Mouse (Mus musculus) retina, adult 2 months (tissue): ENCODE measurements at regions not wholly inside any gene's neighbourhood (a gene's known extent, or its start where the extent isn't known, plus 50 kb on each side); places are given as distances from the start of the nearest gene placed in this dataset.

Experiments used
- DNase-seq: peaks from one replicate; pipeline ENCODE4 v3.0.0-alpha.2; 2012; ENCODE audit warnings: low read depth, low spot score

DNA sequence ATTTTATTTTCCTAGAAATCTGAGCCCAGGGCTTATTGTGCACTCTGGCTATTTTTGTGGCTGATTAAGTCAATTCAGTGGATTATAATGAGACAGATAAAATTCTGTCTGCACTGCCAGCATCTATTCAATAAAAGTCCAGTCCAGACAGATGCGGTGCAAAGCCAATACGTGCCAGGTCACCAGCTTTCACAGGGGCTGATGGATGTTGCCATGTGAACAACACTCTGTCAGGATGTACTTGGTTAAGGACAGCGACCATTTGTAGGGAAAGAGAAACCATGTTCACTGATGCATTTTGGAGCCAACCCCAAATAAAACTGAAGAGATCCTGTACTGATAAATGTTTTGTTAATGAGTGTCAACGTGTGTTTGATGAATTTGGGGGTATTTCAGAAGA, 285.0 kb upstream of the Gnpda2 start:
- DNase-seq: peak; percentile 6

DNA sequence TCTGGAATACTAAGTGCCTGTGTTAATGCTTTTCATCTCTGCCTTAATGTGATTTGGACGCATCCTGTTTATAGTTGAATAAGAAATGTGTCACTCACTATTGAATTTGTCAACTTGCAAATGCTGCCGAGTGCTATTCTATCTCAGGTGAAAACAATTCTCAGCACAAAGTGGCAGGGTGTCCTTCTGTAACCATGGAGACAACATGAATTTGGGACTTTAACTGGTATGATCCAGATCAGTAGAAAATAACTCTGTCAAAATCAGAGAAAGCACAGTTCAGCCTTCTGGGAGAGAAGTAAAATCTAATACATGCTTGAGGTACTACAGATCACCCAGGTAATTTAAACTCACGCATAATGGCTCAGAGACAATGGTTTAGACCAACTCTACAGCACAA, 270.9 kb upstream of the Gnpda2 start:
- DNase-seq: no peak

DNA sequence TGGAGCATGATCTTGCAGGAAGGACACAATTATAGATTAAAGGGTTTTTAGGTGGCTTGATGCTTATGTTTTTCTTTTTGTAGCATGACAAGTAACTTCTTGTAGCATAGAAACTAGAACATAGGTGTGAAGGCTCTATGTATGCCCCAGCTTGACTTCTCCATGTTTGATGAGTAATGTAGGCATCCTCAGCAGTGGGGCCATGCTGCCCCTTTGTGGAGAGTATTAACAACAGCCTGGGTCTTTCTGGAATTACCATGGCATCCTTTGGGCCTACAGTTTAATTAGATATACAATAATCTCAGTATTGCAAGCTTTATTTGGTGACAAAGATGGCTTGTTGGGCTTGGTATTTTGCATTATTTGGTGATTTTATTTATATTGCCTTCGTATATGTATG, 252.7 kb upstream of the Gnpda2 start:
- DNase-seq: no peak

DNA sequence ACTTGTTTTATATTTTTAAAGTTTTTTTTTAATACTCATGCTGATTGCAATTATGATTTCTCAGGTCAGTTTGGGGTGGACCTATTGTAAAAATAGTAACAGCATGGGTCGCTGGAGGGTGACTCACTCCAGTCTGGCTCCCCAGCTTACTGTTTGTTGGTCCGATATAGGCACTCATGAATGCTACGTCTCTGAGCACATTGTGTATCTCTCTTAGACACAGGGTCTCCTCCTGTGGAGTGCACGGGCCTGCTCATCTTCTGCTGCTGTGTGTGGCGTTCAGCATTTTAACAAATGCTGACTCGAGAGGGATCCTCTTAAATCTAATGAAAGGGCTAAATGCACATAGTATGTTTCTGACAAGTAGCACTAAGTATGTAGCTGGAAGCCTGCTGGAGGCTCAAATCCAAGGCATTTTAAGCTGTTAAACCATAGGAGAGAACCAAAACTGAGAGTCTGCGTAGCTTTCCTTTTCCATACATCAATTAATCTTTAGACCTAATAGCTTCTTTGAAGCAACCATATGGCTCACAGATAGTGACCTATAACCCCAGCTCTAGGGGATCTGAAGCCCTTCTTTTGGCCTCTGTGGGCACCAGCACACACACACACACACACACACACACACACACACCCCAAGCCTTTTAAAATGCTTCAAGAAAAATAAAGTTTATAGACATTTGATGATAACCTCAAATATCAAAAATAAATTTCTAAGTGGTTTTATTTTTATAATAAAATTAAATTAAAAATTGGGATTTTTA, 246.0 kb upstream of the Gnpda2 start:
- DNase-seq: no peak

DNA sequence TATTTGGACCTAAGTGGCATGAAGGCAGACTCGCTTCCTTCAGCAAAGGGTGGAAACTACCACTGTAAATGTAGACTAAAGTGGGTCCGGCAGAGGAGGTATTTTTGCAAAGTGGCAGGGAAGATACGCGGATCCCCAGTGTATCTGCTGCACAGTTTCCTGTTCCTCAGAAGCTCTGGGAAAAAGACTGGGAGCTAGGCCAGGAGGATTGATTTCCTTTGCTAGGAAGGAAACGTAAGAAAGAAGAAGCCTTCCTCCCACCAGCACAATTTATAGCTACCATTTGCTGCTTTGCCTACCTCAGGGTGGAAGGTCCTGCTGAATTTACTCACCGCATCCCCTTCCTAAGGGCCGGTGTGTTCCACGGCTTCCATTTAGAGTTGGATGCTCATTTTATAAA, 244.2 kb upstream of the Gnpda2 start:
- DNase-seq: no peak

DNA sequence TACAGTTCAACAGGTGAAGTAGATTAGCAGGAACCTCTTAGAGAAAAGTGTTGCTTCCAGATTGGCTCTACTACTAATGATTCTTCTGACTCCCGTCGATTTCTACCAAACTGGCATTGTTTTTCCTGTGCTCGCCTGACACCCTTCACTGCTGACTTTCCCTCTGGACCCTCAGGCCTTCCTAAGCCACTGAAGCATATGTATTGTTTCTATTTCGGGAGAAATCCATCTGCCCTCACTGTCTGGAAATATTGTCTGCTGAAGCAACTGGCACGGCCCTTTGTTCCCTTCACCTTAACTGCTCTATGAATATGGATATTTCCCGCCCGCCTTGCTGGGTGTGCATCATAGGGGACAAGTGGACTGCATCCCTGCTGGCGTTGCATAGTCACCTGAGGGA, 243.0 kb upstream of the Gnpda2 start:
- DNase-seq: peak; percentile 4

DNA sequence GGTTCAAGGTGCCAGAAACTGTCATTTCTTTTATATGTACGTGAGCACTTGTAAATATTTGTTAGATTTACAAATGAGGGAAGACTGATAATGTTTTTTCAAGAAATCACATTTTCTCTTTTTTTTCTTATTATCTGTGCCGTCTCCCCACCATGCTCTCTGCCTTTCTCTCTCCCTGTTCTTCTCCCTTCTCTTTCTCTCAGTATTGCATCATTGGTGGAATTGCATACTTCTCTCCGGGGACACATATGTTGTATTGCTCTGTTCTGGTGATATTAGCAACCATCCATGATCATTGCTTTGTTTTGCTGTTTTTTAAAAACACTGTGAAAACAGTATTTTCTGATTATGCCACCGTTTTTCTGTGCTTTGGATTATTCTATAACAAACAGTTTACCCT, 225.6 kb upstream of the Gnpda2 start:
- no peak for DNase-seq

DNA sequence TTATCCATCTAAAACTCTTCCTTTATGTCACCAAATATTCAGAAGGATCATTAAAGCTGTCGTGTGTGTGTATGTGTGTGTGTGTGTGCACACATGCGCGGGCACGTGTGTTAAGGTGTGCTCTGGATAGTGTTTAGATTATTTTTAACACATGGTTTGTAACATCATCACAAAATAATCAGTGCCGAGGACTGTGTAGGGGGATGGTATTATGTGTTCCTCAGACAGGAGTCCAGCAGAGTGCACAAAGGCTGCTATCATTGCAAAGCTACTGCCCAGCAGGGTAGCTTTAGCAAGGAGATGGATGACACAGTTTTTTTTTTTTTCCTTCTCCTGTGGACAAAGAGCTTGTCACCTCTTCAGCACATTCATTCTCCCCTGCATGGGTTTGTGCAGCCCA, 224.9 kb upstream of the Gnpda2 start:
- DNase-seq: no peak

DNA sequence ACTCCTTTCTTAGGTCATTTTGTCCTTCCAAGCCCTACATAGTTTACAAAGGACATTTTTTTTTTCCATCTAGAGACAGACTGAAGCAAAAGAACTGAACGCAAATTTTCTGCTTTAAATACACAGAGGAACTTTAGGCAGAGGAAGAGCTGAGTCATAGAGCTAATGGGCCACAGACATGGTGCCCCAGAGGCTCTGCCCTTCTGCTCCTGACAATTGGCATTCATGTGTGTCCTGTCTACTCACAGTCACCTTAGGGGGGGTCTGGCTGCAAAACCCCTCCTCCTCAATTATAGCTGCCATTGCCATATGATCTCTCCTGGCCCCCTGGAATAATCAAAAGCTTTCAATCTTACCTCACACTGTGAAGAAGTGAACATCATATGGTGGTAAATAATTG, 223.2 kb upstream of the Gnpda2 start:
- DNase-seq: no peak

DNA sequence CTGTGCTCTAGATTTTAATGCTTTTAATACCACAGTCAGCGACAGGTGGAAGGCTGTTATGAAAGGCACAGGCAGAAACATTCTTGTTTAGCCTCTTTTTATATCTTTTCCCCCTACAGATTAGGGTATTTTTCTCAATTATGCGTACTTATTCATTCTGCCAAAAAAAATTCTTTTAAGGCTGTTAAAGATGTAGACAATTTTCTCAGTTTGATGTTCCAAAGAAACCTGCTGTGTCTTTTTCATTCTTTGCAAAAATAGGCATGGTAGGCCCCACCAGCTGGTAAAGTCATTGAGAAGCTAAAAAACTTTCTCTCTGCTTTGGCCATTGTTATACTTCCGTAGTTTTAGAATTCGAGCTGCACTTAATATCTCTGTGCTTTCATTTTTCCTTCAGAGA, 210.5 kb upstream of the Gnpda2 start:
- DNase-seq: no peak

DNA sequence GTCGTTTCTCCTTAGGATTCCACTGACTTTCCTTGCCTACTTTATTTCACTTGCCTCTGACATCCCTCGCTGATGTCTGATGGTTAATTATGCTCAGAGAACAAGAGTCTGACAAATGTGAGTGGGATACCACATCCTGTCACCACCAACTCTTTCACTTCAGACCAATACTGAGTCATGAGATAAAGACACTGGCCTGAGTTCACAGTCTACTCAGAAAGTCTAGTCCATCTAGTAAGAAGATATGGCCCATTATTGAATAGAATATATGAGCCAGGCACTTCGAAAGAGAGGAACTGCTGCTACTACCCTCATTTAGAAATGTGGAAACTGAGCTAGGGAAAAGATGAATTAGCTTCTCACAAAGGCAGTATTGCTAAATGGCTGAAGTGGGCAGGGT, 210.0 kb upstream of the Gnpda2 start:
- no peak for DNase-seq

DNA sequence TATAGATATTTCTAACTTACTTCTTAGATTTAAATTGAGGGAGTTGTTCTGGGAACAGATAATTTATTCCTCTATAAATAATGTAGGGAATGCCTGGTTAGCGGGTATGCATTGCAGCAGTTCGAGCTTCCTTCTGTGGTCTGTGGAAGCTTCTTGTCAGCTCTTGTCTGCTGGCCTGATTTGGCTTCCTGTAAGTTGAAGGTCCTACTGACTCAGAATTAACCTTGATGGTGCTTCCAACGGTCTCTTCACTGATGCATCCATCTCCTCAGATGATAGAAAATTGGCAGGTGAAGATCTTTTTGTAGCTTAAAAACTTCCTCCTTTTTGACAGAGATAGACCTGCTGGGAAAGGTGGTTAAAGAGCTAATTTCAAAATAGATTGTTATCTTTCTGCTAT, 203.2 kb upstream of the Gnpda2 start:
- DNase-seq: no peak

DNA sequence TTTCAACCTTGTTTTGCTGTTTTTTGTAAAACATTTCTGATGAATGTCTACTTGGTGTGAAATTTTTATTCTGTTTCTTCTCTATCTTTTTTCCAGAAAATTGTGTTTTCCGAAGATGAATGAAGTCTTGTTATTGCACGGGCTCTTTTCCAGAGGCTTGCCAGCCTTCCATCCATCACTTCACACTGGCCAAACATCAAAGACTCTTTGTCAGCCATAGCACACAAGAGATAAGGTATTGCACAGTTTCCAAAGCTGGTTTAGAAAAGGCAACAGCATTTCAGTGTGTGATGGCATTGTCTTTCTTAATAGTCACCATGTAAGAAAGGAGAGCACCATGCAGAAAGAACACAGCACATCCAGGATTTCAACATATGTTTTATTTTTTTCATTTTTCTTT, 202.5 kb upstream of the Gnpda2 start:
- DNase-seq: no peak

DNA sequence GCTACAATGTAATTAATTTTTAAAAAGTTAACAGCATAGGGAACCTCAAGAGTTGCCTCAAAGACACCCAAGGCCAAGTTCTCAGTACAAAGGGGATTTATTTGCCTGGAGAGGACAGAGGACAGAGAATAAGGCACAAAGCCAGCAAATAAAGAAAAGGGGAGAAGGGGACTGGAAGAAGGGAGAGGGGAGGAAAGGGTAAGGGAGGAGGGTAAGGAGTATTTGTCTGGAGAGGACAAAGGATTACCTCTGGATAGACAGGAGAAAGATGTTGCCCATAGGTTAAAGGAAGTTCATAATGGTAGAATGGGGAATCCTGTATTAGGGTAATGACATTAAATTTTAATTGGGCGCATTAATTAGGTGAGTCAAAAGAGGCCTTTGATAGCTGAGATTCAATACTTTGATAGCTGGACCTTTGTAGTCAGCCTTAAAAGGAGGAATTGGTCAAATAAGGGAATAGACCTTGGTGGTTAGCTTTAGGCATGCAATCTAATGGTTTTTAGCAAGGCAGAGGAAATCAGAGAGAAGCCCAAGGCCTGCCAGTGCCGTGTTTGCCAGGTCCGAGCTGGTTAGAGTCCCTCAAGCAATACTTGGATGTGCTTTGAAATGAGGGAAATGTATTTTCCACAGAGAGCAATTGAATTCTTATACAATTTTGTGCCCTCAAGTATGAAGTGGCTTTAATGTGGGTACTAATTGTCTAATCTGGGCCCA, 164.8 kb upstream of the Gnpda2 start:
- no peak for DNase-seq

DNA sequence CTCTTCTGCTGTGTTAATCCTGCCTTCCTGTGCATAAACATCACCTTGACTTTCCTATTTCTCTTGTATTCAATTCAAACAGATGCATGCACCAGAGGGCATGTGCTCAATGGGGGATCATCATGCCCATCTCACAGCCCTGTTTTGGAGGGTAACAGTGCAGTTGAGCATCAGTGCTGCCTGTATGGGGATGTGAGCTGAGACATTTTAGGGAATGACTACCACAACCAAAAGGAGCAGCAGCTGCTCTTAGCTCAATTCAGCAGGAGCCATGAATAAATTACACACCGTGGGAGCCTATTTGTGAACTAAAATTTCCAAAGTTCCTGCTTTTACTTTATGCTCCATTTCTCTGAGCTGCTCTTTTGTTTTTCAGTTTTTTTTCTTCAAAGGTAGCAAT, 164.2 kb upstream of the Gnpda2 start:
- no peak for DNase-seq

DNA sequence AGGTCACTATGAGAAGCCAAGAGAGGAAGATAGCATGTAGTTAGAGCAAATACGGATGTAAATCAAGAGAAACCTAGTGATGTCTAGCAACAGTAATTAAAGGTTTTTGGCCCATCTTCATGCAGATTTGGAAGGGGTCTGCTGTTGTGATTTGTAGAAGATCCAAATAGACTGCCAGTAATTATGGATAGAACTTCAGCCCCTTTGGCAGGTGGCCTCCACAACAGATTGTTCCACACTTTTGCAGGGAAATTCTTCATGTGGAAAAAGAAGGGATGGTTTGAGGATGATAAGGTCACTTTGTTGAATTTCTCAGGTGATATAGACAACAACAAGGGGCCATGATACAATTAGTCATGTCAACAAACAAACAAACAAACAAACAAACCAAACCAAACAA, 148.4 kb upstream of the Gnpda2 start:
- DNase-seq: no peak

DNA sequence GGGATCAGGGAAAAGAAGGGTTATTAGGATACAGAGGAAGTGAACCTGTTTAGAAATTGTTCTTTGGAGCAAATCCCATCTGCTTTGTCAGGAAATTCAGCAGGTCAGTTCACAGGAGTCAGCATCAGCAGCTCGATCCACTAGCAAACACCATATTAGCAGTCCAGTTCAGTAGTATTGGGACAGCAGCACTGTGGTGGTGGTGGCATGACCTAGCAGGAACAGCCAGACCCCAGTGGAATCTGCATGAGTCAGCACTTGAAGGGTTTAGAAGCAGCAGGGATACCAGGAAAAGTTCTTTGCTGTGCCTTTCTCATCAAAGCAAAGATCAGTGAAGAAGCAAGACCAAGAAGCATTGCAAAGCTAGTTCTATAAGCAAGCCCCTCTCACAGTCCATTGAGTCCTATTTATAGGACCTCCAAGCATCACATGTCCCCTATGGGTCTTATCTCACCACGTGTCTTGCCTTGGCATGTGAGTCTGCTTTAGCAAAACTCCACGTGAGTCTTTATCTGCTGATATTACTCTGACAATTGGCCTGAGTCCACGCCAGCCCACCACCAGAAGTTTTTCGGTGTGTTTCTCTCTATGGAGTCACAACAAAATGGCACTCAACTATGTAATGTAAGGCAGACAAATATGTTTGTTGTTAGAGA, 129.3 kb upstream of the Gnpda2 start:
- no peak for DNase-seq

DNA sequence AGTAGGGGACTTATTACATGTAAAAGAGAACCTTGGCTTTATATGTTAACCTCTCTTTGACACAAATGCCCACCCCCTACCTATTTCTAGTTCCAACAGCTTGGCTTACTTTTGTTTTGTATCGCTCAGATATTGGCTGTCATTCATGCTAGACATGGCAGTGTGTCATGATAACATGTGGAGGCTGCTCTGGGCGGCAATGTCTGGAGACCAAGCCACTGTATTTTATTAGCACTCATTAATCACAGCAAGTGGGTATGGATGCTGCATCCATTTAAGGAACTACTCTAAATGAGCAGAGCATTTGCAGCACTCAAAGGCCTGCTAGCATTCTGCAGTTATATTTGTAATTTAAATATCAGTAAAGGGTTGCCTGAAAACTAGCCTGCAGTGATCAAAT, 123.9 kb upstream of the Gnpda2 start:
- DNase-seq: no peak

DNA sequence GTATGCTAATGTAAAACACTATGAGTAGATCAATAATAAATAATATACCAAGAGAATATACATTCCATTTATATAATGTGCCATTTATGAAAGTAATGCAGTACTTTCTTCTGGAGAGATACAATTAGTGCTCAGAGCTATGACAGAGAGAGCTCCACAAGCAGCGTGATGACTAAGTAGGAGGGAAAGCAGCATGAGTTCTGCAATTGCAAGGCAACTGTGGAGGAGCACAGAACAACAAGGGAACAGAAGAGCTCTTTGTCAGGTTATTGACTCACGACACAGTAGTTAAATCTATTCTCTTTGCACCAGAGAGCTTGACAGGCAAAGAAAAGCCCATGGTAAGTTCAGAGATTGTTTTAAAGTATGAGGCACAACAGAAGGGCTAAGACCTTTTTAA, 115.0 kb upstream of the Gnpda2 start:
- DNase-seq: no peak

DNA sequence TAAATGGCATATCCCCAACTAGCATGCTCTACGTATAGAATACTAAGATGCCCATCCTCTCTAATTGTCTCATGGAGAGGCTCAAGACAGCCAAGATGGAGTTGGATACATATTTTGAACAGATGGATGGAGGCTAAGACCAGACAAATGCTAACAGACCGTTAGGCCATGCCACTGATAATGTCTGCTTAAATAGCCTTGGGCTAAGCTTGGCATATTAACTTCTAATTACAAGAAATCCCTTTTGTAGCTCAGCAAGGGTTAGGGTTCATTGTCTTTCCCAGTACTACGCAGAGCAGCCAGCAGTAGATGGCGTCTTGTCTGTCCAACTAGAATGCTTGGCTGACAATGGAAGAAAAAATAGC, 113.0 kb upstream of the Gnpda2 start:
- DNase-seq: no peak

DNA sequence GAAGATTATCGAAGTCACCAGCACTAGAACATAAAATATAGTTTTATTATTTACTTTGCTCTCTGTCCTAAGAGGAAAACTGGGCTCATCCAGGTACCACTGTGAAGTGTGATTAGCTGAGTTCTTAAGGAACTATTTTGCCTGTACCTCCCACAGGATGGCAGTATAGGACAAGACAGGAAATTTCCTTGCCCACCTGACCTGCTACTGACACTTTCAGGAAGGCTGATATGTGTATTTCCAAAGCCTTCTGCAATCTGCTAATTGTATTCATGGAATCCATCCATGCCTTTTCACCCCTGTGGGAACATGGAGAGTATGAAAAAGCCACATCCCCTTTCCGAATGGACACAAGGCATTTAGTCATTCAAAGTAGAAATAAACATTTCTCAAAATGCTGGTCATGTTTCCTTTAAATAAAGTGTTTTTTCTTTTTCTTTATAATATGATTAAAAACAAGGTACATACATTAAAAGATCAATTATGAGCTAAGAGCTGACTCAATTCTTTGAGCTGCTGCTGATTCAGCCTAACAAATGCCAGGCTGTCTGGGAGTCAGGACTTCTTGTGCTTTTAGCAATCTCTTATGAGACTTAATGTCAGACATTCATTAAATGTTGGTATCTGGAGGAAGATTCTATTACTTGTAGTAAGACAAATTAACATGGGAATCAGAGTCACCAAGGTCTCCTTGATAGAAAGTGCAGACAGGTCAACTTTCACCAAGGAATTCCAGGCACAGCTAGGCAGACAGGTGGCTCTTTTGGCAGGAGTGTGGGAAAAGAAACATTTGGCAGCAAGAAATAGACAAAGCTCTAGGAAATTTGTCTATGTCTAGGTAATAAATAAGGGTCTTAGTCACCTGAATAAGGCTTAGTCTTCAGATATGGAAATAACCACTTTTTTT, 112.4 kb upstream of the Gnpda2 start:
- DNase-seq: peak; percentile 26

DNA sequence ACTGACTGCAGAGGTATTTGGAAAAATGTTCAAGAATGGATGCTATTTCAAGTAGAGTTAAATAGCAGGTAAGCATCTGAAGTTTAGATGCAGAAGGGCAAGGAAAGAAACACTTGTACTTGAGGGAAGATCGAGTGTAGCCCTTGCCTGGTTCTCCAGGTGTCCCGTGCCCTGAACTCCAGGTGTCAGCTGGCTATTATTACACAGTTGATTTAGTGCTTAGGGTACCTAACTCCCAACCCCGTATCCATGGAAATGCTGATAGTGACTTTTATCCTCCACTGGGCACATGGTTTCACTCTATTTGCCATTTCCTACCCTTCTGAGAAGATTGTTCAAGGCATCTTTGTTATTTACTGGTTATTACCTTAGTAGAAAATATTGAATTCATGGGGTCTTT, 86.6 kb upstream of the Gnpda2 start:
- DNase-seq: no peak
